Mouse (Mus musculus): ENCODE measurements around the gene Pgs1.

Pgs1 gene

DNA sequence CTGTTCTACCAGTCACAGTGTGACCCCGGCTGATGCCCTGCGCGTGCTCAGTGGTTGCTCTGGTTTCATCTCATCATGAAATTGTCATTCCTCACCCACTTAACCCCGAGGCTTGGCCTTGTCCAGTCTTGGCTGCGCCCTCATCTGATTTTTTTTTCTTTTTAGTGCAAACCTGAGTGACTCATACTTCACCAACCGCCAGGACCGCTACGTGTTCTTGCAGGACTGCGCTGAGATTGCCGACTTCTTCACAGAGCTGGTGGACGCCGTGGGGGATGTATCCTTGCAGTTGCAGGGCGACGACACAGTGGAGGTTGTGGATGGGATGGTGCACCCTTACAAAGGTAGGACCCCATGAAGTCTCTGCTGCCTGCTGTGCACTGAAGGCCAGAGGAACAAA lies 17.1 kb downstream of the Pgs1 start:
- no peak for DNase-seq (ENCODE audit: low read depth)

DNA sequence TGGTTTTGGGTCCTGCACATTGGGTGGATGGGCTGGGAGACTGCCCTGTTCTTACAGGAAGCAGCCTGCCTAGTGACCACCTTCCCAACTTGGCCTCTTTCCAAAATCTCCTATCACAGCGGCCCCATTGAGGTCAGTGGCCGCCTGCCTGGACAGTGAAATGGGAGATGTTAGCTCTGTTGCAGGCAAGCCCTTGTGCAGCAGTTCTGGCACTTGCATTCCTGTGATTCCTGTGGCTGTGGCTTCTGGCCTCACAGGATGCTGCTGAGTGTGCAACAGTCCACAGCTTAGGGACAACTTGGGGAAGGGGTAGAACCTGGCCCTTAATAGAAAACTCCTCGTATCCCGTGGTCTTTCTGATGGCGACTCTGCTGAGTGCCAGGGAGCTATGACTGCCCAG lies 17.6 kb downstream of the Pgs1 start:
- DNase-seq (ENCODE audit: low read depth), result no peak

DNA sequence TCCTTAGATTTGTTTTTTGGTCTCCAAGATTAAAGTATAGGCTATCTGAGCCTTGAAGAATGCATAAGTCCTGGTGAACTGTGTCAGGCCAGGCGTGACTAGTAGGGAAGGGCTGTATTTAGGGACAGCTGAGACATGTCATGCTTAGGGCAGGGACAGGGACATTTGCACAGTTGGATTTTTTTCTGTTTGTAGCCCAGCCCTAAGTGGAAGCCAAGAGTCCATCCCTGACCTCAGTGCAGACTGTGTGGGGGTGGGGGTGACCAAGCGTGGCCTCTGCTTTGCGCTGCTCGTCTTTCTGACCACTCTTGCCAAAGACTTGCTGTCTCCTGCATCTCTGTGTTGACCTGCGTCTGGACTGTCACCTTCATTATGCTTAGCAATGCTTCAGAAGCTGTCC lies 18.1 kb downstream of the Pgs1 start:
- DNase-seq (ENCODE audit: low read depth), result no peak

DNA sequence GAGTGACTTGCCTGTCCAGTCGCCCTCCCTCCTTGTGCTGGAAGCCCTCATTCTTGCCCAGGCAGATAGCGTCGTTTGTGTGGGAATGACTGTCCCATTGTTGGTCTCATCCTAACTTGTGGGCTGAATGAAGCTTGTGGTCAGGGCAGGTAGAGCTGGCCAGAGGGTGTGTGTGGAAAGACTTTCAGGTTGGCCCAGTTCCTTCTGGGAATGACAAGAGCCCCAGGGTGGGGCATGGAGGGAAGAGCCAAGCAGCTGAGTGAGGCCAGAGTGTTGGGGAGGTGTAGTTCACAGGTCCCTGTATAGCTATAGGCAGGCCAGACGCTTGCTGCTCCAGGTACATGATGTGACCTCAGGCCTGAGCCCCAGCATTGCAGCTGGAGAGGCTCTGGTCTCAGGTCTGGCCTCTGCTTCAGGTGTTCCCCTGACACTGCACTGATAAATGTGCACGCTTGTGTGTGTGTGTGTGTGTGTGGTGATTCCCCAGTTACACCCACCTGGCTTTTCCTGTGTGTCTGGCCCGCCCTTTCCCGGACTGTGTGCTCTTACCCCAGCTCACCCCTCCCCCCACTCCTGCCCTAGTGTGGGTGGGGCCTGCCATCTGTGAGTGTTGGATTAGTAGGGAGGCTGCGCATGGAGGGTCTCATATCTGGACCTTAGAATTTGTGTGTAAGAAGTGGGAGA lies 21.5 kb downstream of the Pgs1 start:
- DNase-seq (ENCODE audit: low read depth), result no peak

DNA sequence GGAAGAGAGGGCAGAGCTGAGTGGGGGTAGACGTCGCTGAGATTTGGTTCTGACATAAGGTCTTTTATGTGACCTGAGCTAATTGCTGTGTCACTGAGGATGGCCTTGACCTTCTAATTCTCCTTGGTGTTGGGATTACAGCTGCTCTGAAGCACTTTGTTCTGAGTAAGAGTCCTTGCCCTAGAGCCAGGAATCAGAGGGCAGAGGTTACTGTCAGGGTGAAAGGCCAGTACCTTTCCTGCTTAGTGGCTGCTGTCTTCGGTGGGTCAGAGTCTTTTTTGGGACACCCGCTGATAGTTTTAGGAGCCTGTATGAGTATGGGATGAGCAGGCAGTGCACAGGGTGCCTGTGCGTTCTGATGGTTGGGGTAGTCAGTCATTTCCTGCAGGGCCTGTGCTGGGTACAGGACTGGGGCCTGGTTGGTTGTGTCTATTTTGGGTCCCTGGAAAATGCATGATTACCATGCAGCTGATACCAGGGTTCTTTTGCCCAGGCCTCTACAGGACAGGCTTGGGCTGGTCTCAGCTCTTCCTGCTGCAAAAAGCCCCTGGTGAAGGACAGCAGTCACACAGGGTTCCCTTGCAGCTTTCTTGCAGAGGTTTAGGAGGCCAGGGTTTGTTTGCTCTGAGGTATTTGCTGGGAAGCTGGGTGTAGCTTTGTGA lies 22.2 kb downstream of the Pgs1 start:
- DNase-seq (ENCODE audit: low read depth), result no peak

DNA sequence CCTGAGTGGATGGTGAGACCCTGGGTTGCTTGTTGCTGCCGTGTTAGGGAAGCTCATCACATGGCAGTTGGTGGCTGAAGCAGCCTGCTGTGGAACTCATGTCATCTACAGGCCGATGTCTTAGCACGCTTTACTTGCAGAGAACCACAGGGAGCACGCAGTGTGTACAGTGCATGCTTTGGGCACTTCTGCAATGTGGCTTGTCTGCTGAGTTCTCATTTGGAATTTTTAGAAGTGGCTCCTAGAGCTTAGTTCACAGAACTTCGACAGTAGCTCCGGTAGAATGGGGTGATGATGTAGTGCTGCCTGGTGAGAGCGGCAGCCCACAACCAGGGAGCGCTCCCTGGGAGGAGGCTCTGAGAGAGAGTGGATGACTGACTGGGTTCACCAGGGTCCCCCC lies 22.8 kb downstream of the Pgs1 start:
- DNase-seq (ENCODE audit: low read depth), result no peak

DNA sequence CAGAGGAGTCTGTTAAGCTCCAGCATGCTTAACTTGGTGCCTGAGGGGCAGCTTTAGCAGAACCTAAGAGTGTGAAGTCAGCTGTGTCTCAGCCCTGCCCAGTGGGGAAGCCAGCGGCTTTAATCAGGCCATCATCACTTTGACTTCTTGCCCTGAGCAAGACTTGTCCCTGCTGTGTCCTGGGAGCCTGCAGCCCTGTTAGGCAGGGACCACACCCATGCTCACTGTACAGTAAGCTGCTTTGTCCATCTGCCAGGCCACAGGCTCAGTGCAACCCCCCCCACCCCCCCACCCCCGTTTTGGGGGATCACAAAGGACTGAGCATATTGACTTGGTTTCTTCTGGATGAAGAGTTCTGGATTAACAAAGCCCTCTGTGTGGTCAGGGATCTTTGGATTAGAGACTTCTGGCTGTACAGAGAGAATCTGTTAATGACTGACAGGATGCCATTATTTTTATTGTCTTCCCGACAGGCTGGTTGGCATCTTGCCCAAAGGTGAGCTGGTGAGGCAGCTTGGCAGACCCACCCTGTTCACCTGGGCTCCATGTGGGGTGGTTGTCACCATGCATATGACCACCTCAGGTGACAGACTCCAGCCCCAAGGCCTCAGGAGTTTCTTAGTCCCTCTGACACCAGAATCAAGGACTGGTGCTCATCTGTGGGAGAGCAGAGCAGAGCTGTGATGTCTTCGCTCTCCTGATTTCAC lies 23.9 kb downstream of the Pgs1 start:
- no peak for DNase-seq (ENCODE audit: low read depth)

DNA sequence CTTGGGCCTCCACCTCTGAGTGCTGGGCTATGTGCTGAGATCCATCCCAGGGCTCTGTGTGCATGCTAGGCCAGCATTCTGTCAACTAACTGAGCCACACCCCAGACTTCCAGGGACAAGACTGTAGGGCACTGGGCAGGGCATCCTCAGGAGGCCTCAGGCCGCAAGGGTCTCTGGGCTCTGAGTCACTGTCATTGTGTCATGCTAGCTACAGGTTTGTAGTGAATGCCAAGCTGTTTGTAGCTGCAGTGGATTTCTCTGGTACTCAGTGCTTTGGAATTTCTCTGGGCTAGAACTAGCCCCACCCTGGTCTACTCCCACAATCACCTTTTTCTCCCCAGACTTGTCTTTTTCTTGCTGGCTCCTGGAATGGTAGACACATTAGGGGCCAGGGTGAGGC lies 26.5 kb downstream of the Pgs1 start:
- no peak for DNase-seq (ENCODE audit: low read depth)

DNA sequence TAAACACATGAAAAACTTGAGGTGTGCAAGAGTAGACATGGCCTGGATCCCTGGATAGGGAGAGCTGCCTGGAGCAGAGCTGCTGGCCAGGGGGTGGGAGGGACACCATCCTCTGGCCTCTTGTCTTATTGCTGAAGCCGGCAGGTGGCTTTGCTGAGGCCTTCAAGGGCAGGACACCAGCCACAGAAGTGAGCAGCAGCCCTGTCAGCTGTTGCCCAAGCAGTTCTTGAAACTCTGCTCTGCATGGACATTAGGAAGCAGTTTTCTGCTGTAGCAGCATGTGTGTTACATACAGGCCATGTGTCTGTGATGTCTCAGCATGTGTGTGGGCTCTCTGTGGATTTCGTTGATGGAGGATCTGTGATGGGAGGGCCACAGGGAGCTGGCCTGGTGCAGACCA lies 27.2 kb downstream of the Pgs1 start:
- DNase-seq (ENCODE audit: low read depth), result no peak

DNA sequence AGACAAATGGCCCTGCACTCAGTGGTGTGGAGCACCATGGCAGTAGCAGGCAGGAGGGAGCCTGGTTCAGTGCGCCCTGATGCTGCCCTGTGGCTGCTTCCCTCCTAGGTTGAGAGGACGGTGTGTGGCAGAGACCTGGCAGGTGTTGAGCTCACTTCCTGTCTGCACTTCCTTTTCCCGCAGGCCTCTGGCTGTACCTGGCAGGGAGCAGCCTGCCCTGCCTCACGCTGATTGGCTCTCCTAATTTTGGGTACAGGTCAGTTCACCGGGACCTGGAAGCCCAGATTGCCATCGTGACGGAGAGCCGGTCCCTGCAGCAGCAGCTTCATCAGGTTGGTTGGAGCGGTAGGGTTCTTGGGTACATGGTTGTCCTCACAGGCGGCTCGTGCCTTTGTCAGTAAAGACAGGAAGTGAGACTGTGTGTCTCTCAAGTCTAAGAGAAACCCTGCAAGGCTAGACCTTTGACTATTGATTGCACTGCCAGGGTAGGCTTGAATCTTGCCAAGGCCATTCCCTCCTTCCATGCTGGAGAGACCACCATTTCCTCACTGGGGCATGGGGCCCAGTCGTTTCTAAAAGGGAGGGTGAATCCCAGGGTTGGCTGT lies 28.4 kb downstream of the Pgs1 start:
- no peak for DNase-seq (ENCODE audit: low read depth)

DNA sequence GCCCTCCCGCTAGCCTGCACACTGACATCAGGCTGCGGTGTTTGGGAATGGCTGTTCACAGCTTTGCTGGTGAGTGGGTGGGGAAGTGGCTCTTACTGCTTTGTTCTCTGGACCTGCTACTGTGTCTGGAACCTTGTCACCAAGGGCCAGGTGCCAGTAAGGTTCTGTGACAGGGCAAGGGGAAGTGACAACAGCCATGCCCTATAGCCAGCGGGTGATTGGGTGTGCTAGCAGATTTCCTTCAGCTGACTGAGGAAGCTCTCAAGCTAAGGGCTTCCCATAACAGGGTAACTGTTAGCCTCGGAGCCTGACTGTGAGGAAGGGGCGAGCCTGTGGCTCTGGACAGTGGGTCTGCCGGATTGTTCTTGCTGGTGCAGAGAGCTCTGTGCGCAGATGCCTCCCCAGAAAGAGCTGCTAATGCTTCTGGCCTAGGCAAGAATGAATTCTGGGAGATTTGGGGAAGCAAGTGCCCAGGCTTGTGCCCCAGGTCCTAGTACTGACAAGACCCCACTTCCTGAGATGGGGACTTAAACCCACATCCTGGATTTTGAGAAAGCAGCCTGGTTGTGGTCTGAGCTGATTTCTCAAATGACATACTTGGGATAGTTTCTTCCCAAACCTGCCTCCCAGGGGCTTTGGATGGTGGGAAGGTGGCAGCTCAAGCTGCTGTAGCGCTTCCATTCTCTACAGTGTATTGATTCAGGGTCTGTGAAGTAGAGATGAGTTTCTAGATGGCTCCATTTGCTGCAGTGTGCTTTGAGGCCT lies 29.5 kb downstream of the Pgs1 start:
- DNase-seq (ENCODE audit: low read depth), result no peak

DNA sequence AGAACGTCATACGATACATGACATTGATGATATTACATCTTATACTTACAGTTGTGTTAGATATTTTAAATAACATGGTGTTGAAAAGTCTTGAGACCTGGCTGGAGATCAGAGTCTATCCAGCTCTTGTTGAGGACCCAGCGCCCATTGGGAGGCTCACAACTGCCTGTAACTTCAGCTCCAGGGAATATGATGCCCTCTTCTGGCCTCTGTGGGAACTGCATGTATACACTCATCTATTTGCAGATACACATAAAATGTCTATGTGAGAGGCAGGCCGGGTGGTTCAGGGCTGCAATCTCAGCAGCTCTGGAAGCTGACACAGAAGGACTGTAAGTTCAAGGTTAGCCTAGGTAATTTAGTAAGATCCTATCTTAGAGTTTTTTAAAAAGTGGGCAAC lies 32.2 kb downstream of the Pgs1 start:
- no peak for DNase-seq (ENCODE audit: low read depth)

DNA sequence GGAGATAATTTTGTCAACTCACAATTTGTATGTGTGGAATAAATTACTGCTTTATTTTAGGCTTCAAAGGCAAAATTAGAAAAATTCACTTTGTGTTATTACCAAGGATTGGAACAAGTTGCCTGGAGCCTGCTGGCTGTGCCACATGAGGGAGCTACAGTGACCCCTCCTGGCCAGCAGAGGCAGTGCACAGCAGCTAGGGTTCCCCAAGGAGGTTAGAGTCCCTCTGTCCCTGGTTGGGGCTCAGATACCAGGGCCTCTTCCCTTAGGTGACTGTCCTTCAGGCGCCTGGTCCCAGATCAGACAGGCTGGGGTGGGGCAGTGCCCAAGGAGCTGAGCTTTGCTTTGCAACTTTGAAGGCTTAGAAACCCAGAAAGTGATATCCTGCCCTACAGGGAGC lies 35.7 kb downstream of the Pgs1 start:
- no peak for DNase-seq (ENCODE audit: low read depth)

DNA sequence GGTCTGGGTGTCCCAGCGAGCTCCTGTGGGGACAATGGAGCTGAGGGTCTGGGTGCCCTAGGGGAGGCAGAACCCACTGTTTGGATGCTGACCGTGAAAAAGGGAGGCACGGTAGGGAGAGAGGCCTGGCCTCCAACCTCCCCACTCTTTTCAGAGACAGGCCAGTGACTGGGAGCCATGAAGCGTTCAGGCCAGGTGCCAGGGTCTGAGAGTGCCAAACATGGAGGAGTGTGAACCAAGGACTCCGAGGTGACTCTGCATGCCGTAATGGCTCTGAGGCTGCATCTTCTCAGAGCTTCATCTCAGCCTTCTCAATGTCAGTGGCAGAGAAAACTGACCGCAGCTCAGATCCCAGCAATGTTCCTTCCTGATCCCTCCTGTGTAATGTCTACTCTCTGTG lies 37.4 kb downstream of the Pgs1 start:
- no peak for DNase-seq (ENCODE audit: low read depth)

DNA sequence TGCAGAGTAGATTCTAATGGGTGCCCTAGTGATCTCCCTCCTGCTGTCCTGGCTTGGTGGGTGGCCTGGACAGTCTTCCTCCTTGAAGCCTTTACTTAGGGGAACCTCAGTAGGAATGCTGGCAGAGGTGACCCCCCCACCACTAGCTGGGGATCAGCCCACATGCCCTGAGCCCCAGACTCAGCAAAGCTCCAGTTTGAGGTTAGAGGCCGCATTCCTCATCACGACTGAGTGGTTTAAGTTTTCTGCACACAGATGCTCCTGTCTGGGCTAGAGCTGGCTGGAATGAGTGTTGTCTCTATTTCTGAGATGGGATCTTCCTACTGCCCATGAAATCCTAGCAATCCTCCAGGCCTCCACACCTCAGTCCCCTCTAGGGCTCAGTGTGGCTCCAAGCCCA lies 38.0 kb downstream of the Pgs1 start:
- no peak for DNase-seq (ENCODE audit: low read depth)

DNA sequence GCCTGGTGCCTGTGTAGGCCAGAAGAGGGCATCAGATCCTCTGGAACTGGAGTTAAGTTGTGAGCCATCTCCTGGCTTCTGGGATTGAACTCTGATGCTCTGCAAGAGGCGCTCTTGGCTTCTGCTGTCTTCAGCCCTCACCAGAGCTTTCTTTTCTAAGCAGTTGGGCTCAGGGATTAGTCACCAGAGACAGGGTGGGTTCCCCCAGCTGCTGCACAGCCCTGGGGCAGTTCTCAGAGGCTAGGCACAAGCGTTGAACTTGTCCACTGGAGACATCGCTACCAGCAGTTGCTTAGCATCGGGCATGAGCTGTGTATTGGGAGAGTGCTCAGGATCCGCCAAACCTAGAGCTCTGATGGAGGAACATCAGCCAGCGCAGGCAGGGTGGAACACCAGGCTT lies 43.1 kb downstream of the Pgs1 start:
- no peak for DNase-seq (ENCODE audit: low read depth)

DNA sequence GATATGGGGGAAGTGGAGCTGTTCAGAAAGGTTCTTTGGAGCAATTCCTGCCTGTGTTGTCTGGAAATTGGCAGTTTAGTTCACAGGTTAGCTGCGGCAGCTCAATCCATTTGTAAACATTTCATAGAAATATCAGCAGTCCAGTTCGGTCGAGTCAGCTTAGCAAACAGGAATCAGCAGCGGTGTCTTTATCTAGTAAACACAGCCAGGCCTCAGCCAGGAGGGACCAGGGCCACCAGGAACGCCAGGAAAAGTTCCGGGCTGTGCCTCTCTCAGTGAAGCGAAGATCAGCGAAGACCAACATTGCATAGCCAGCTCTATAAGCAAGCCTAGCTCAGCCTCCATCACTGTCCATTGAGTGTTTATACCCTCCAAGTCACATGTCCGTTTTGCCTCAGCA lies 45.0 kb downstream of the Pgs1 start:
- no peak for DNase-seq (ENCODE audit: low read depth)

DNA sequence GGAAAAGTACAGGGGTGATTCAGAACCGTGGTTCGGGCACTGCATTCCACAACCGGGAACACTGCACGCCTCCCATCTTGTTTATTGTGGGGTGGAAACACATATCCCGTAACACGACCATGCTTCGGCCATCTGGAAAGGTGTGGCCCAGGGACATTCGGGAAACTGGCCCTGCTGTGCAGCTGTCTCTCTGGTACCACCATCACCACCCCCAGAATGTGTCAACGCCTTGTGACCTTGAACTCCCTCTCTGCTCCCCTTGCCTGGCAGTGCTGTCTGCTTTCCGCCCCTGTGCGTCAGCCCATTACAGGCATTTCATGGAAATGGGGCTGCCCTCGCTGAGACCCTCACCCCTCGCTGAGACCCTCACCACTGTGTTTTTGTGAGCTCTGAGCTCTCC lies 48.3 kb downstream of the Pgs1 start:
- DNase-seq (ENCODE audit: low read depth), result no peak

DNA sequence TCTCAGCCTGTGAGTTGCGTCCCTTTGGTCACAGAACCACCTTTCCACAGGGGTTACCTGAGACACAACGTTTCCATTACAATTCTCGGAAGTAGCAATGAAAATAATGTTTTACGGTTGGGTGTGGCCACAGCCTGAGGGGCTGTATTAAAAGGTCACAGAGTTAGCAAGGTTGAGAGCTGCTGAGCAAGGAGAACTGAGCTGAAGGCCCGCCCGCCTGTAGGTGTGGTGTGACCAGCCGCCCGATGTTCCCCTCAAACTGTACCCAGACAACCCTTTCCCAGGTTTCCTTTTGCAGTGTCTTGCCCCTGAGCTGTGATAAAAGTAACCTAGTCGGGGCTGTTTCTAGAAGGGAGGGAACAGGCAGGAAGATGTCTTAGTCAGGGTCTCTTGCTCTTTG lies 49.0 kb downstream of the Pgs1 start:
- no peak for DNase-seq (ENCODE audit: low read depth)

DNA sequence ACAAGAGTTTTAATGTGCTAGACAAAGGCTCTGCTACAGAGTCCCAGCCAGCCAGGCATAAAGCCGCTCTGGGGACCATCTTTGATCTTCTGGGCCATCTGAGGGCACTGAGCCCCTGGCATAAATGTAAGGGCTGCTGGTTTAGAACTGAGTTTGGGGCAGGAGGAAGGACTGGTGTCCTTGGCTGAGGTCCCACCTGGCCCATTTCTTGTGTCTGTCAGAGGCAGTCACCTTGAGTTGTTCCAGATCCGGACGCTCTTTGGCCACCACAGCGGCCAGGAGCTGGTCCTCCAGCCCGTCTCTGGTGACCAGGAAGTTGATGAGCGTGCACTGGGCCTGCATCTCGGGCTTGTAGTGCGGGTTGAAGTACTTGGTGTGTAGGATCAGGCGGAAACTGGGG lies 56.7 kb downstream of the Pgs1 start:
- no peak for DNase-seq (ENCODE audit: low read depth)

DNA sequence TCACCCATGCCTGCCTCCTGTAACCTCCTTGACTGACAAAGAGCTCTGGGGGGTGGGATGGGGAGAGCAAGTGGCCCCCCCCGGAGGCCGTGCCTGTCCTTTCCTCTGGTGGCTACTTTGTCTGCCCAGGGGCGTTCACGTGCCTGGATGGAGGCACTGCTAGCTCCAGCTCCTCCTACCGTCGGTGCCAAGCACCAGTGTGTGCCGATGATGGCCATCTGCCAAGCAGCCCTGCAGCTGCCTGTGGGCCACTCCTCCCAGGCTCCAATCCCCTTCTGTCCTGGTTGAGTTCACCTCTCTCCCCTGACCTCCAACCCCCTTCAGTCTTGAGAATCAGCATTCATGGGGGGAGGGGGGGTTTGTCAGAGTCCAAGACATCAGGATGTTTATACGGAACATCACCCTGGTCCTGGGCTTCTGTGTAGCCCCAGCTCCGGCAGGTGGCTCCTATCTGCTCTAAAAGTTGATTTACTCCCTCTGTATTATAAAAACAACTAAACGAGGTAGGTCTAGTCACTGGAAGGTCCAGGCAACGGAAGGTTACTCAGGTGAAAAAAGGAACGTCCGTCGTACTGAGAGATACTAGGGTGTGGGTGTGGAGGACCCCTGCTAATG lies 57.3 kb downstream of the Pgs1 start:
- DNase-seq (ENCODE audit: low read depth), result no peak

DNA sequence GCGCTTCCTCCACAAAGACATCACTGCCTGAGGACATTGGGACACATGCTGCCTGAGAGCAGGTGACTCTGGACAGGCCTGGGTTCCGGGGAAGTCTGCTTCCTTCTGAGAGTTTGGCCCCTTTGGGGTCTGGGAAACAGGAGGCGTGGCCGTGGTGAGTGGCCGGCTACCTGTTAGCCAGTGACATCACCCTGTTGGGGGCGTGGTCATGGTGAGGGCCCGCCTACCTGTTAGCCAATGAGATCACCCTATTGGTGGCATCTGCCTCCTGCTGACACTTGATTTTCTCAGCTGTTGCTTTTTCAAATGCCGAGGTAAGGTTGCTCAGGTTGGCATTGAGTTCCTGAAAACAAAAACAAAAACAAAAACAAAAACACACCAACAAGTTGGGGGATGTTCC lies 63.5 kb downstream of the Pgs1 start:
- DNase-seq (ENCODE audit: low read depth), result no peak

All from fibroblast of lung, adult 2 months (primary cell).